Mouse (Mus musculus): ENCODE results near the gene Oxct2a. TPM values are rescaled to one million over a fixed set of nuclear protein-coding genes. Genes with fewer than 3 reads are reported as not detected.

Oxct2a gene
- polyA plus RNA-seq (2016; fragmentation: Nextera tagmentation; extraction: Ambion mirVana) = not detected in 2 replicates

DNA sequence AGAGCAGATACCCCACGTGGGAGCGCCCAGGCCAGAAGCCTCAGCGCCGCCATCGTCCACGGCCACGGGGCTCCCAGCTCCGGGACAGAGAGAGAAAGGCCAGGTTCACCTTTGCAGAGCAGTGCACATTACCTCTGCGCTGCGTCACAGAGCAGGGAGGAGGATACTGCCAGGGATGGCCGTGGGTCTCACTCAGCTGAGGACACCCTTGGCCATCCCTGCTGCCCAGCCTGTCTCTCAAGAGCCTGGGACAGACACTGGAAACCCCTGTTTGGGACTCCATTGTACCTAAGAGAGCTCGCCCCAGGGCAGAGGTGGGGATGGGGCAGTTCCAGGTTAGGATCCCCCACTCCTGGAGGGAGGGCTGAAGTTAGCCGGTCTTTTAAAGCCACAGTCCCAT, at the start of gene Oxct2a:
Gene Oxct2a, minus strand, starts transcription at position 101 of the 400 bp plus-strand sequence.
- peak within 1 kb of the TSS; percentile 44 for H3K4me3 ChIP-seq
- WGBS = 9% methylated on average over 13 of the region's 13 CpGs
- H3K9me3 ChIP-seq = 0 out of 2 replicates have a peak, but pooled peaks cover 5% of the 10 kb centered on the region
- H3K4me1 ChIP-seq = peaks cover 18% of the 10 kb centered on the region
- H3K27me3 ChIP-seq (replicated peaks; ENCODE audit: low read depth, poor library complexity, severe bottlenecking) = peaks cover 38% of the 10 kb centered on the region
- peak; percentile 37 for DNase-seq (ENCODE audit: low spot score)
- no peak within 1 kb of the TSS for H3K27ac ChIP-seq (replicated peaks)
- H3K36me3 ChIP-seq (replicated peaks) = no peaks in the 10 kb centered on the region

DNA sequence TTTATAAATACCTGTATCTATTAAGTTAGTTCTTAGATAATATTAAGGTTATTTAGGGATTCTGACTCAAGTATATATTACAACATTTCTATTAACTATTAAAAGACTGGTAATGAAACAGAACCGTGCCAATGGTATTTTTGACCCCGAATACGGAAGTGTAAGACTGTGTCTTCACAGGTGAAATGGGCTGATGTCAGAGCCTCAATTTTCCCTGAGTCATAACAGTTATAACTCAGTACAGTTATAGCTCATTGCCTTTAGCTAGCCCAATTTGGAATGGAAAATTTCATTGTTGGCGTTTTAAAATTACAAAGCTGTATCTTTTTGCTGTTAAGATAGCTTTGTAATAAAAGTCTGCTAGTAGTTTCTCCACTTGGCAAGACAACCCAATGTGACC, 40.1 kb upstream of the Oxct2a start:
- no peaks in the 10 kb centered on the region for H3K27me3 ChIP-seq (replicated peaks; ENCODE audit: low read depth, poor library complexity, severe bottlenecking)
- no peak overlapping the region for H3K4me3 ChIP-seq
- no peak for DNase-seq (ENCODE audit: low spot score)
- H3K9me3 ChIP-seq = no peaks in the 10 kb centered on the region
- H3K27ac ChIP-seq (replicated peaks) = no peak overlapping the region
- 95% methylated on average over 4 of the region's 4 CpGs for WGBS
- H3K36me3 ChIP-seq (replicated peaks) = peaks cover 97% of the 10 kb centered on the region
- H3K4me1 ChIP-seq = no peaks in the 10 kb centered on the region

DNA sequence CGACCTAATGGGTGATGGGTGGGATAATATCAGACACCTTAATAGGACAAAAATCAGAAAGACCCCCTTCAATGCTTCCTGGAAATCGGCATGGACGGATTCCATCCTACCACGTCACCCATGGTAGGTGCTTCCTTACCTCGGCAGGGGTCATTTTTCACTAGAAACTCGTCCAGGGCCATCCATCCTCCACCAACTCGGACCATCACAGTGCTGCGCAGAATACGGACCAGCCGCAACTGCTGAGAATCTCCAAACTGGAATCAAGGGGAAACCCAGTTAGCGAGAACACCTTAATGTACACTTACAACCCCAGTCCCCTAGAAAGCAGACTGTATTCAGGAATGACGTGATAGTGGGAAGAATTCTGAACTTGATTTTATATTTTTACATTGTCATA, 37.3 kb upstream of the Oxct2a start:
- Histone ChIP-seq H3K27me3 (replicated peaks; ENCODE audit: low read depth, poor library complexity, severe bottlenecking) (no peaks in the 10 kb centered on the region), H3K4me1 (no peaks in the 10 kb centered on the region), H3K4me3 (no peak overlapping the region), H3K36me3 (replicated peaks) (peaks cover 97% of the 10 kb centered on the region), H3K27ac (replicated peaks) (no peak overlapping the region), H3K9me3 (no peaks in the 10 kb centered on the region)
- 95% methylated on average over 12 of the region's 12 CpGs for WGBS
- no peak for DNase-seq (ENCODE audit: low spot score)

DNA sequence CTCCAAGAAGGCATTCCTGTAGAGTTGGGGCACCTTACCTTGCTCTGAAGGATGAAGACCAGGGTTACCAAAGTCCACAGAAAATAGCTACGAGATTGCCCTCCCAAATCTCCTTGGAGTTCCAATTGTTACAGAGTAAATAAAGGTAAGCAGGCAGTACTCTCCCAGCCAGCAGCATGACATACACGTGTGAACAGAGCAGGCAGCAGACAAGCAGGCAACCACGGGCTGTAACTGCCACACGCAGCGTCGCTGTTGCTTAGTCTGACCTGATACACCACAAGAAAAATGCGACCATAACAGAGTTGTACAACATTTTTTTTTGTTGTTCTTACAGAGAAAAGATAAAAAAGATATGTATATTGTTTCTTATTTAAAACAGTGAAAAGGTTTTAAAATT, 35.2 kb upstream of the Oxct2a start:
- Histone ChIP-seq H3K27me3 (replicated peaks; ENCODE audit: low read depth, poor library complexity, severe bottlenecking) (no peaks in the 10 kb centered on the region), H3K4me1 (no peaks in the 10 kb centered on the region), H3K27ac (replicated peaks) (no peak overlapping the region), H3K9me3 (no peaks in the 10 kb centered on the region), H3K36me3 (replicated peaks) (peaks cover 97% of the 10 kb centered on the region), H3K4me3 (no peak overlapping the region)
- DNase-seq (ENCODE audit: low spot score) = no peak
- WGBS = 92% methylated on average over 7 of the region's 7 CpGs

DNA sequence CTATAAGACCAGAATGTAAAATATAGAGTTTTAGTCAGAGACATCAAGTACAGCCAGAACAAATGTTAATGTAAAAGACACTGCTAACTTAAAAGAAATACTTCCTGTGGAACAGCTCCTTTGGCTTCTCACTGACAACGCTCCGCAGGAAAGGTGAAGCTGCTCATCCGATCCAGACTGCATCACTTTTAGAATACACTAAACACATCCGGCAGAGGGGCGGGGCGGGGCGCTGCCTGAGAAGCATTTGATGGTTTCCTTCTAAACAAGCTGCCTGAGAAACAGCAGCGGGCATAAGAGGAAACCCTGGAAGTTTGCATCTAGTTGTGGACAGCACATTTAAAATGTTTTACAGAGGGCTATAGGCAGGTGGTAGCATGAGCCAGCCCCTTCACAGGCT, 32.5 kb upstream of the Oxct2a start:
- Histone ChIP-seq H3K27ac (replicated peaks) (no peak overlapping the region), H3K27me3 (replicated peaks; ENCODE audit: low read depth, poor library complexity, severe bottlenecking) (no peaks in the 10 kb centered on the region), H3K36me3 (replicated peaks) (peaks cover 97% of the 10 kb centered on the region), H3K4me3 (no peak overlapping the region), H3K4me1 (no peaks in the 10 kb centered on the region), H3K9me3 (no peaks in the 10 kb centered on the region)
- 93% methylated on average over 8 of the region's 8 CpGs for WGBS
- DNase-seq (ENCODE audit: low spot score) = no peak

DNA sequence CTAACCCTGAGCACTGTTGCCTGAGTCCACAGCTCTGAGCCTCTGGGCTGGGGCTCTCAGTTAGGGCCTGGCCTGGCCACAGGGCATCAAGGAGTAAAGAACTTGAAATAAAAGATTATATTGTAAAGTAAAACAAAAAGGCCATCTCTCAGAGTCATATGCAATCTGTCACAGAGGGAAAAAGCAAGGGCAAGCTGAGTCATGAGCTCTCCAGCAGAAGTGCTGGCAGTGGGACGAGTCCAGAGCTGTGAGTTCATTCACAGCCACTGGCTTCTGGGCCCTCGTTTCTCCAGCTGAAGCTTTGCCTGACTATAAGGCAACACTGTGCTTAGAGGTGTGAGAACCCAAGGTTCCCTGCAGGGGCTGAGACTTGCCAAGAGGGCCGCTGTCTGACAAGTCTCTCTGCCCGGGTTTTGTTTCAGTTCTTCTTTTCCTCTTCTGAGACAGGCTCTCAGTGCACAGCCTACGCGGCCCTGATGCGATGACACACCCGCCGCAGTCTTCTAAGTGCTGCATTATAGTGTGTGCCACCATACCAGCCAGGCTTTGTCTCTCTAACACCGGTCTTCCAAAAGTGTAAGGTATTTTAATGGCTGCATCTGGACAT, 29.9 kb upstream of the Oxct2a start:
- Histone ChIP-seq H3K36me3 (replicated peaks) (peaks cover 100% of the 10 kb centered on the region), H3K9me3 (no peaks in the 10 kb centered on the region), H3K27ac (replicated peaks) (no peak overlapping the region), H3K4me1 (no peaks in the 10 kb centered on the region), H3K4me3 (no peak overlapping the region), H3K27me3 (replicated peaks; ENCODE audit: low read depth, poor library complexity, severe bottlenecking) (no peaks in the 10 kb centered on the region)
- 91% methylated on average over 10 of the region's 10 CpGs for WGBS
- no peak for DNase-seq (ENCODE audit: low spot score)

DNA sequence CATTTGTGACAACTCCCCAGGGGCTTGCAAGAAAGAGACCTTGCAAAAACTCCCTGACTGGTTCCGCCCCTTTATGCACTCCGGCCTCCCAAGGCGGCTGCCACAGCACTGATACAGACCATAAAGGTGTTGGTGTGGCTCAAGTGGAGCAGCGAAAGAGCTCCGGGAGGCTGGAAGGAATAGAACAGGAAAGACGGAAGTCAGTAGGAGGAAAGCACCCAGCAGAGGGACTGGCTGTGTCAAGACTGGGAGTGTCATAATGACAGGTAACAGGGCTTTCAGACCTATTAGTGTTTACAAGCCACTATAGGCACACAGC, 20.0 kb upstream of the Oxct2a start:
- H3K4me3 ChIP-seq = peak overlapping the region; percentile 66
- peaks cover 13% of the 10 kb centered on the region for H3K36me3 ChIP-seq (replicated peaks)
- H3K27me3 ChIP-seq (replicated peaks; ENCODE audit: low read depth, poor library complexity, severe bottlenecking) = peaks cover 66% of the 10 kb centered on the region
- peaks cover 17% of the 10 kb centered on the region for H3K4me1 ChIP-seq
- no peak for DNase-seq (ENCODE audit: low spot score)
- H3K27ac ChIP-seq (replicated peaks) = no peak overlapping the region
- no peaks in the 10 kb centered on the region for H3K9me3 ChIP-seq
- 11% methylated on average over 6 of the region's 6 CpGs for WGBS

DNA sequence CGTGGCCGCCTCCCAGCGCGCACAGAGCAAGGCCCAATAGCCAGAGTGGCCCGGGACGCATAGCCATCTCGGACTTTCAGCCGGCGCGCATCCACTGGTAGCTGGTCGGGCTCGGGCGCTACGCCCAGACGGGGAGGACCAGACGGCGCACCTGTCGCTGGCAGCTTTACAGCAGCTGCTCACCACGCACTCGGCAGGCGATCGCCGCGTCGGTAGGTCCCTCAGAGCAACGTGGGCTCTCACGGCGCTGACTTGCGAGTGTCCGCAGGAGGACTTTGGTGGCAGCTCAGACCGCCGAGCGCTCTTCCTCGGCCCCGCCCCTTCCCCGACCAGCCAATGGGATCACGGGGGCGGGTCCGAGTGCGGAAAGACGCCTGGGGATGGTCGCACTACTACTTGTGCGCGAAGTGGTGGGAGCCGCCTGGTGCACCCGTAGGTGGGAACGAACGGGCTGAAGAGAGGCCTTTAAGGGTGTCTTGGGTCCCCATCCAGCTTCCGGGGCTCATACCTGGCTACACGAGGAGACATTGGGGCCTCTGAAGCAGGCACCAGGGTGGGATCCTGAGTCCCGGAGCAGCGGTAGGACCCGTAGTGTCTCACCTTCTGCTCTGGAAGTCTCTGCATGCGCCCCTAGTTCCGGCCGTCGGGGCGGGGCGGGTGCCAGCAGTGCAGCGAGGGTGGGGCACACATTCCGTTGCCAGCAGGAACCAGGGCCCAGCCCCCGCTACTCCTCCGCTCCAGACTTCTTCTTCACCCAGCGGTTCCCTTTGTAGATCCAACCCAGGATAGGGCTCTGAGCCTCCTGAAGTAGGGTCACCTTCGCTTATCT, 19.4 kb upstream of the Oxct2a start, which contains the start of gene Bmp8a:
Gene Bmp8a, minus strand, starts transcription at position 611 of the 829 bp plus-strand sequence.
- H3K4me3 ChIP-seq = peak within 1 kb of the TSS; percentile 66
- peak; percentile 89 for DNase-seq (ENCODE audit: low spot score)
- H3K9me3 ChIP-seq = no peaks in the 10 kb centered on the region
- no peak within 1 kb of the TSS for H3K27ac ChIP-seq (replicated peaks)
- peaks cover 17% of the 10 kb centered on the region for H3K4me1 ChIP-seq
- peaks cover 7% of the 10 kb centered on the region; the same call in 1 of the 2 replicates for H3K36me3 ChIP-seq (replicated peaks)
- under 1% methylated on average over 65 of the region's 65 CpGs for WGBS
- H3K27me3 ChIP-seq (replicated peaks; ENCODE audit: low read depth, poor library complexity, severe bottlenecking) = peaks cover 70% of the 10 kb centered on the region

DNA sequence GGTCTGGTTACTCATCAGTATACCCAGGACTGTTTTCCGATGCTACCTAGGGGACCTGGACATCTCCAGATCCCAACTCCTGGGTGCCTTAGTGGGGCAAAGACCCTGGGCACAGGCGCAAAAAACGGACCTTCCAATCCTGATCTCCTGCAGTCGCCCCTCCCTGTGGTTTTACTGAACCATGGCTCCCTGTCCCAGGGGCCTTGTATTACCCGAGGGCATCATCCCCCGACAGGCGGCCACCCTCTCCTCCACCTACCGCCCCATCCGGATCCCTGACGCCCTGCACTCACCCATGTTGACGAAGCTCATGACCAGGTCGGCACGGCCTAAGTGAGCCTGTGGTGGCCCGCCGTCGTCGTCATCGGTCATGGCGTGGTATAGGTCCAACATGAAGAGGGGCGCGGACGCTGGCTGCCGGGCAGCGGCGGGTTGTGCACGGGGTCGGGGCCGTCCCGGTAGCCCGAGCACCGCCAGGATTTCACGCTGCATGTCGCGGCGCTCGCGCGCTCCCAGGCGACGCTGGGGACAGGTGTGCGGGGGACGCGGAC, 18.7 kb upstream of the Oxct2a start:
- Histone ChIP-seq H3K36me3 (replicated peaks) (0 out of 2 replicates have a peak, but pooled peaks cover 2% of the 10 kb centered on the region), H3K27ac (replicated peaks) (no peak overlapping the region), H3K9me3 (no peaks in the 10 kb centered on the region), H3K27me3 (replicated peaks; ENCODE audit: low read depth, poor library complexity, severe bottlenecking) (peaks cover 70% of the 10 kb centered on the region), H3K4me3 (peak overlapping the region; percentile 66), H3K4me1 (peaks cover 17% of the 10 kb centered on the region)
- no peak for DNase-seq (ENCODE audit: low spot score)
- WGBS = 3% methylated on average over 43 of the region's 43 CpGs

DNA sequence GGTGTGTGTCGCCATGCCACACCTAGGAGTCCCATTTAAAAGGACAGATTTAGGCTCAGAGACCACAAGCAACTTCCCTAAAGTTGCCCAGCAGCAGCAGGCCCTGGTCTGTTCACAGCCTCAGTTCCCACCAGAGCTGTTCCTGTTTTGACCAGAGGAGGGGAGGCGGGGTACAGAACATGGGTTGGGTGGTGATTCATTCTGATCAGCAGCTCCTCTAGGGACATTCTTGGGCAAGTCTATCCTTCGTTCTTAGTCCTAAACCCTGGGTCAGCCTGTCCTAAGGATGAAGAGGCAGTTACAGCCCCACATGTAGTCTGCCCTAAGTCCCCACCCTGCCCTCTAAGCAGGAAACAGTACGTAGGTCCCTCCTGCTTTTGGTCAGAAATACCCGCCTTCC, 16.8 kb upstream of the Oxct2a start:
- 72% methylated on average over 5 of the region's 5 CpGs for WGBS
- peaks cover 17% of the 10 kb centered on the region for H3K4me1 ChIP-seq
- no peaks in the 10 kb centered on the region for H3K9me3 ChIP-seq
- no peak overlapping the region for H3K4me3 ChIP-seq
- no peak overlapping the region for H3K27ac ChIP-seq (replicated peaks)
- peaks cover 77% of the 10 kb centered on the region for H3K27me3 ChIP-seq (replicated peaks; ENCODE audit: low read depth, poor library complexity, severe bottlenecking)
- DNase-seq (ENCODE audit: low spot score) = no peak
- no peaks in the 10 kb centered on the region for H3K36me3 ChIP-seq (replicated peaks)

DNA sequence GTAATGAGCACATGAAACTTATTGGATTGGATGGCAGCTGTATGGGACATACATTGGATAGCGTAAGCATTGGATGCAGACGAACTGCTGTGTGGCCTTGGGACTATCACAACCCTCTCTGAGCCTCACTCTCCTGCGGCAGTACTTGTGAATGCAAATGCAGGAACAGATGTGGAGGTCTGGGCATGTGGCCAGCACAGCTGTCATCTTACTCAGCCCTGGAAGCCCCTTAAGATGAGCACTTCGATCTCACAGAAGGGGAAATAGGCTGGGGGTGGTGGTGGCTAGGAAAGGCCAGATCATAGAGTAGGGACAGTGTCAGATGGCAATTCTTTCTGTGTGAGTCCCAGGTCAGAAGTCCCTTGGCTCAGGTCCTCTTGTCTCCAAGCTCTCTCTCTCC, 14.3 kb upstream of the Oxct2a start:
- Histone ChIP-seq H3K27ac (replicated peaks) (no peak overlapping the region), H3K27me3 (replicated peaks; ENCODE audit: low read depth, poor library complexity, severe bottlenecking) (peaks cover 54% of the 10 kb centered on the region), H3K9me3 (0 out of 2 replicates have a peak, but pooled peaks cover 2% of the 10 kb centered on the region), H3K36me3 (replicated peaks) (no peaks in the 10 kb centered on the region), H3K4me1 (peaks cover 12% of the 10 kb centered on the region), H3K4me3 (no peak overlapping the region)
- no peak for DNase-seq (ENCODE audit: low spot score)
- WGBS = 86% methylated on average over 4 of the region's 4 CpGs

DNA sequence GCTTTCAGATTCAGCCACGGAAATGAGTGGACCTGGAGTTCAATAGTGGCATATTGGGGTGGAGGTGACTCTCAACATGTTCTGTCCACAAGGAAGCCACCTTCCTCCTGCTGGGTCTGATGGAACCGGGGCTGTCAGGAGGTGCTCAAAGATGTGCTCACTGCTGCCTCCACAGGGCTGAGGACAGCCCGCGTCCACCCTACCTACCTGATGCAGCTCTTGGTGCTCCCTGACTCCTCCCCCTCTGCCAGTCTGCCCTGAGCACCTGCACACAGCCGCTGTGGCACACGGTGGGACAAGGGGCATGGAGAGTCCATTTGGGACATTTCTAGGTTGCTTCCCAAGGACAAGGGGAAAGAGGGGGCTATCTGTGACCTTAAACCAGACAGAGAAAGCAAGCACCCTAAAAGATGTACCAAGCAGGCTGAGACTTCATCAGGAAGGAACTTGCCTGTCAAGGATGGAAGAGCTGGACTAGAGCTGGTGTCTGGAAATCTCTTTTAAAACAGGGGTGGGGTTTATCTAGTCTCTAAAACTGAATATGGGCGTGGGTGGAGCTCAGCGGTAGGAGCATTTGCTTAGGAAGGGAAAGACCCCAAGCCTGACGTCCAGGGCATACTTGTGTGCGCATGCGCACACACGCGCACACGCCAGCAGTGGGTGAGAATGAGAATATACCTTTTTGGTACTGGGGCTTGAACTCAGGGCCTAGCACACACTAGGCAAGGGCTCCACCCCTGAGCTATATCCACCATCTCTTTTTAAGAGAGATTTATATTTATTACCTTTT, 12.6 kb upstream of the Oxct2a start:
- Histone ChIP-seq H3K9me3 (0 out of 2 replicates have a peak, but pooled peaks cover 2% of the 10 kb centered on the region), H3K27ac (replicated peaks) (no peak overlapping the region), H3K4me3 (no peak overlapping the region), H3K36me3 (replicated peaks) (no peaks in the 10 kb centered on the region), H3K27me3 (replicated peaks; ENCODE audit: low read depth, poor library complexity, severe bottlenecking) (peaks cover 37% of the 10 kb centered on the region), H3K4me1 (peaks cover 4% of the 10 kb centered on the region; the same call in 1 of the 2 replicates)
- no peak for DNase-seq (ENCODE audit: low spot score)
- 66% methylated on average over 14 of the region's 14 CpGs for WGBS
